Mouse (Mus musculus): ENCODE measurements at regions not wholly inside any gene's neighbourhood (a gene's known extent, or its start where the extent isn't known, plus 50 kb on each side); places are given as distances from the start of the nearest gene placed in this dataset.
A peak's percentile ranks its signal among the peaks of the same experiment; 100 is the strongest.

DNA sequence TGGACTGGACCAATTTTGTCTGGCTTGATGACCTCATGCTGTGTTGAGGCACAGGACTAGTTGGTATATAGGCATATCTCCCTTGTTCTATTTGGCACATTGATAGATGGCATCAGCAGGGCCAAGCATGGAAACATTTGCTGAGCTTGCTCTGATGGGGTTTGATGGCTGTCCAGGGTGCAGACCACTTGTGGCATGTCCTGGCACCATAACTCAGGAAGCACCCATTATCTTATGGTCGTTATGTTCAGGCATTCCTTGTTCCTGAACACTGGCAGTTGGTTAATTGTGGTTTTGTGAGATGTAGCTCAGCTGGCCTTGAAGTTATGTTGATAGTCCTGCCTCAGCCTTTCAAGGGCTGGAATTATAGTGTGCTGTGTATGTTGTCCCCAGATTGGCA, 1193.4 kb upstream of the A1bg start:
- DNase-seq (ENCODE audit: low spot score in 2 of 2) = no peak

DNA sequence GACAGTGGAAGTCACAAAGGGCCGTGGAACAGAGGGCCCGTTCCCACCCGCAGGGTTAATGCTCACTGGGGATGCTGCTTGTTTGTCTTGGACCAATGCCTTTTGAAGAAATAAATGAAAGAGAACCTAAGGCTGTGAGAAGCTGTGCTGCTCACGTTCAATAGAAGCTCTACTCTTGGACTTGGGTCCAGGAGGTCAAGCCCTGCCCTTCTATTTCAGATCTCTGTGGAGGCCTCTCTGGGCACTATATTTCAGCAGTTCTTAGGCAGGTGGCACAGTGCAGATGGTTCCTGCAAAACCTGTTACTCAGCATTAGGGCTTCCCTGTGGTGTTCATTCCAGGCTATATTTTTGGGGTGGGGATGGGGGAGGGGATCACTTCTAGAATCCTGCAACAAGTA, 1192.0 kb upstream of the A1bg start:
- DNase-seq (ENCODE audit: low spot score in 2 of 2) = no peak

GRCm38 (mm10) chr15:62112151-62112550, 1189.3 kb upstream of the A1bg start:
- no peak for DNase-seq (ENCODE audit: low spot score in 2 of 2)

- no peak for DNase-seq (ENCODE audit: low spot score in 2 of 2)
These were observed 1185.2 kb upstream of the A1bg start for GRCm38 (mm10) chr15:62107976-62108375.

DNA sequence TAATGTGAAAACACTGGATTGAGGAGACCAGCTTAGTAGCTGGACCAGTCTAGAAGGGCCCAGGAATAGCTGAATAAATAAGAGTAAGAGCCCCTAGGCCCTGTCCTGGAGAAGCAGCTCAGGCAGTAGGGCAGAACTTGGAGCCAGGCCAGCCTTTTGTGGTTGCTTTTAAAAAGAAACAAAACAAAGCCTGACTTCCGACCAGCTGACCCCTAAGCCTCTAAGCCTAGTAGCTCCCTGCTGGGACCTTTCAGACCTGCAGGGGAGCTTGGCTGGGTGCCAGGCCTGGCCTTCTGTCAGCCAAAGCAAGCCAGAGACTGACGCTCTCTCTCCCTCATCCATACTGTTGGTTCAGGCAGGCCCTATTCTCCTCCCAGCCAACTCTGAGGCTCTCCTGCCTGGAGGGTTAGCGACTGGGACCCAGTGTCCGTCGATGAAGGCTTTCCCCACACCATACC, 1183.7 kb upstream of the A1bg start:
- peak; percentile 79 to 82 for DNase-seq (ENCODE audit: low spot score in 2 of 2)

DNA sequence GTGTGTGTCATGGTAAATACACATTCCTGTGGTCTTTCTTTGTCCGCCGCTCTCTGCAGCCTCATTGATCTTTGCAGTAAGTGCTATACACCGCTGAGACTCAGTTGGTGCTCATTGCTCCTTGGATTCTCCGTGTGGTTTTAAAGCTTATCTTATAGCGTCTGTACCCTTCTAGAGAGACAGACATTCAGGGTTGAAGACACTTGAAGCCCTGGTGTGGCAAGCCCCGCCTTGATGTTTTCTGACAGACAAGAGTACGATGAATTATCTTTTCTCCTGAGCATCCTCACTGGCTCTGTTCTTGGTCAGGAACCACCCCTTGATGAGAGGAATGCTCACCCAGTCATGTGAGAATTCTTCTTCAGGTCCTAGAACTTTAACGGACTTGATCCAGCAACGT, 1182.7 kb upstream of the A1bg start:
- no peak for DNase-seq (ENCODE audit: low spot score in 2 of 2)

DNA sequence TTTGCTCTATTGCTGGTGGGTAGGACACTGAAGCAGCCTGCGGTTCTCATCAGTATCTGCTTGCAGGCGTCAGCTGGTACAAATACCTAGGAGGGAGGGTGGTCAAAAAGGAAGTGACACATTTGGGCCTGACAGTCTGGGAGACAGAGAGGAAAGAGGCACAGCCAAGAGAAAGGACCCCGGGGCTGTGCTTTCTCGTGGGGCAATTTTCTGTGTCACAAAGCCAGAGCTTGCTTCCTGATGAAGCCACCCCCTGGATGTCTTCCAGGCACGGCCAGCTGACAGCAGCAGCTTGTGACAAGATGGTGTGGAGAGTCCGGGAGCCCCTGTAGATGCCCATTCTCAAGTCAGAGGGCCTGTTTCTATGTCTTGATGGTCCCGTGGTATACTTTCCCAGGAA, 1181.8 kb upstream of the A1bg start:
- peak in 1 of 2 experiments; percentile 39 for DNase-seq (ENCODE audit: low spot score in 2 of 2)

DNA sequence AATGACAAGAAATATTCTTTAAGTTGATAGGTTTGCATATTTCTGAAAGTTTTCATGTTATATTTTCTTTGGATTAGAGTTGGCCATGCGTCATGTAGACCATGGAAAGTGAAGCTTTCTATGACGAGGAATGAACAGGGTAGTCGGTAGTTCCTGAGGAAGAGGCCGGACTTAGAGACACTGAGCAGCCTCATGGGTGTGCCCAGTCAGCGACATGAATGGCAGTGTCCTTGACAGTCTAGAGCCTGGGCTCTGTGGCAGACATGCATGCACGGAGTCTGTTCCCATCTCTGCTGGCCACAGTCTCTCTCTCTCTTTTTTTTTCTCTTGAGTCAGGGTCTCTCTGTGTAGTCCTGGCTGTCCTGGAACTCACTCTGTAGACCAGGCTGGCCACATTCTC, 1176.9 kb upstream of the A1bg start:
- no peak for DNase-seq (ENCODE audit: low spot score in 2 of 2)

DNA sequence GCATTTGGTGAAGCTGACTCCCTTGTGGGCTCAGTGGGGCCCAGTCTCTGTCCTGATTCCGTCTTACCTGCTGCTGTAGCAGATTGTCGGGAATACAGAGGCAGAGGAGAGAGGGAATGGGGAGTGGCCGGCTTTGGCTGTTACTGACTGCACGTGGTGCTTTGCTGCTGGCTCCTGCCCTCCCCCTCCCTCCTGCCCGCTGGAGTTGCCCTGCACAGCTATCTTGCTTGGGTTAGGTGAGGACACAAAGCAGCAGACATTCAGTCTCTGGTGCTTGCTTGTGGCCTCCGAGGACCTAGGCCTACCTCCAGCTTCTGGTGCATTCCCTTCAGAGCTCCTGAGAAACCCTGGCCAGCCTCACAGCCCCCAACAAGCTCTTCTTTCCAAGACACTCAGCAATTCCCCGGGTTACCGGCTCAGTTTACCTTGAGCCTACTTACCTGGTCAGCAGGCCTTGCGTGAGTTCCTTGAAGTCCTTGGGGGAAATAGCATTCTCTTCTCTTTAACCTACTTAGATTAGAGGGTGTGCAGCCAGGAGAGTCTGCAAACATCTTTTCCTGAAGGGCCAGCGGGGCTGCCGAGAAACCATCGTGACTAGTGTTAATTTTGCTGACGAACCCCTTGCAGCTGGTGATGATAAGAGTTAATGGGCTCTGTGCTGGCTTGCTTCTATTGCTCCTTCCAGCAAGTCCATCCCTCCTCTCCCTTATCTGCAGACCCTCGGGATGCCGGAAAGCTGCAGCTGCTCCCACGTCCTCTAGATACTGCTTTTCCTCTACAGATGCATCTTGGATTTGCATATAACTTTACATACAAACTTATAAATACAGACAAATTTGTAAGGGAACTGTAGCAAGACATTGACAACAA, 1176.2 kb upstream of the A1bg start:
- DNase-seq (ENCODE audit: low spot score in 2 of 2) = no peak

GRCm38 (mm10) chr15:62096778-62097177, 1174.0 kb upstream of the A1bg start:
- DNase-seq (ENCODE audit: low spot score in 2 of 2) = no peak

DNA sequence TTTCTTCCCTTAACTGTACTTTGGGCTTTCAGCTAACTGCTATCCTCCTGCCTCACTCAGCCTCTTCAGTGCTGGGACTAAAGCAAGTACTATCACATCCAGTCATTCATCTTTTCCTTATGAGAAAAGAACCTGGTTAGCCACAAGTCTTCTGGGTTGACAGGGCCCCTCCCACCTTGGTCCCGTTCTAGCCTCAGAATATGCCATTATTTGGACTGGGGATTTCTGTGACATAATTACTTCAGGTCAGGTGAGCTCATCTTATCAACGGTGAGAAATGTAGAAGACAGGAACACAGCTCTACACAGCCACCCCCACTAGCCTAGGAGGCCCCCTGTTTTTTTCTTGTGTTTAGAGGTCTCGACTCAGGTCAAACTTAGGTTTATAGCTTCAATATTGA, 1172.4 kb upstream of the A1bg start:
- no peak for DNase-seq (ENCODE audit: low spot score in 2 of 2)

- DNase-seq (ENCODE audit: low spot score in 2 of 2) = no peak
These were observed 1170.9 kb upstream of the A1bg start for GRCm38 (mm10) chr15:62093672-62094071.

DNA sequence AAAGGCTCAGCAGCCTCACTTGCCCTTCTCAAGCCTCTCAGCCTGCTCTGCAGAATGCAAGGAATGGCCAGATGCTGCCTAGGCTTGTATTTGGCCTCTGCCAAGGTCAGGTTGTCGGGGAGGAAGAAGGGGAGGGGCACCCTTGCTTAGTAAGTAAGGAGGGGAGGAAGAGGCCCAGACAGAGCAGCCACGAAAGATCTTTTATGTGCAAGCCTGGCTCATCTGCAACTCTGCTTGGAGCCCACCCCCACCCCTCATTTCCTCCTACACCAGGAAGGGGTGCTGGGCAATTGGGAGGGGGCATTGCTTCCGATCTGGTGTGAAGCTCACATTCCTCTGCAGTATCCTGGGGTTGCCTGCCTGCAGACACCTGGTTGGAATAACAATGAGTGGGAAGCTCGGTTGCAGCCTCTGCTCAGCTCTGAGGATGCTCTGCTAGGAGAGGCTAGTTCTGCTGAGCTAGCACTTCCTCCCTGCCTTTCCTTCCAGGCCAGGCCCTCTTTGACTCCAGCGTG, 1169.9 kb upstream of the A1bg start:
- DNase-seq (ENCODE audit: low spot score in 2 of 2) = peak in 1 of 2 experiments; percentile 32

- DNase-seq (ENCODE audit: low spot score in 2 of 2) = no peak
These were observed 1169.2 kb upstream of the A1bg start for GRCm38 (mm10) chr15:62091746-62092659.

GRCm38 (mm10) chr15:62091144-62091543, 1168.3 kb upstream of the A1bg start:
- DNase-seq (ENCODE audit: low spot score in 2 of 2) = no peak

DNA sequence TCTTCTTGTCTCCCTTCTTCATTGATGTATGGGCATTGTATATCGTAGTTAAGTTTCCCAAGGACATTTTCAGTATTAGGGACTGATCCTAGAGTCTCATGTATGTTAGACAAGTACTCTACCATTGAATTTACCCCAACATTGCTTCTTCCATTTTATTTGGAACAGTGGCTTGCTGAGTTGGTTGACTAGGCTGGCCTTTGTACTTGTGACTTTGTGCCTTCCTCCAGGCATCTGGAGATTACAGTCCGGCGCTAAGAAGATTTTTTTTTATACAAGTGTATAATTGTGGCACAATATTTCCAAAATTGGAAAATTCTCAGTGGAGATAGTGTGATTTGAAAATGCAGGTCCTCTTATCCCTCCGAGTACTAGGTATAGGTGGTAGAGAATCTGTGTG, 1165.5 kb upstream of the A1bg start:
- no peak for DNase-seq (ENCODE audit: low spot score in 2 of 2)

- DNase-seq (ENCODE audit: low spot score in 2 of 2) = no peak
These were observed 1164.9 kb upstream of the A1bg start for GRCm38 (mm10) chr15:62087755-62088154.

DNA sequence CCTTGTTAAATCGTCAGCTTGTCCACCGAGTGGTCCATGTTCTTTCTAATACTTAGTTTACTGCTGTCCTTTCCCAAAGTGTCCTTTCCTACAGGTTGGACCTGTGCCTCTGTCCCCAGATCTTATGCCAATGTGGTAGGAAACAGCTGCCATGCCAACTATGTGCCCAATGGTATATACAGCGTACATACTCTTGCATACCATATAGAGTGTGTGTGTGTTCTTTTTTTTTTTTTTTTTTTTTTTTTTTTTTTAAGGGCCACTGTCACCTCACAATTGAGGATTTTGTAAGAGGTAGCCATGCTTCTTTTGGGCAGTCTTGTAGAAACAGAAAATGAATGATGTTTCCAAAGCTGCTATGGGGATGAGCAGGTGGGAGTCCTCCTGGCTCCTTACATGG, 1163.2 kb upstream of the A1bg start:
- no peak for DNase-seq (ENCODE audit: low spot score in 2 of 2)

DNA sequence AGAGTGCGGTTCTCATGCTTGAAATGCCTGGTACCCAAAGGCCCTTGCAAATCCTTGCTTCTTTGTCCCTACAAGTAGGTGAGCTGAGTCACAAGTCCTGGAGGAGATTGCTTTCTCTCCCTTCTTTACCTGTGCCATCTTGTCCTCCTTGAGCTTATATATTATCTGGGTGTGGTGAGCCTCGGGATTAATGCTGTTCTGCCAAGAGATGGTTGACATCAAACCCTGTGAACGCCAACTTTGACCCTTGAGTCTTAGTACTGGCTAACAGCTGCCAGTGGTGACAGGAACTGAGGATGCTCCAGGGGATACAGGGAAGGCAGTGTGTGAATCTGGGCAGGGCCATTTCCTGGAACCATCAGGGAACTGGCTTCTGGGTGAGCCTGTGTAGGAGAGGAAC, 1160.5 kb upstream of the A1bg start:
- DNase-seq (ENCODE audit: low spot score in 2 of 2) = no peak

DNA sequence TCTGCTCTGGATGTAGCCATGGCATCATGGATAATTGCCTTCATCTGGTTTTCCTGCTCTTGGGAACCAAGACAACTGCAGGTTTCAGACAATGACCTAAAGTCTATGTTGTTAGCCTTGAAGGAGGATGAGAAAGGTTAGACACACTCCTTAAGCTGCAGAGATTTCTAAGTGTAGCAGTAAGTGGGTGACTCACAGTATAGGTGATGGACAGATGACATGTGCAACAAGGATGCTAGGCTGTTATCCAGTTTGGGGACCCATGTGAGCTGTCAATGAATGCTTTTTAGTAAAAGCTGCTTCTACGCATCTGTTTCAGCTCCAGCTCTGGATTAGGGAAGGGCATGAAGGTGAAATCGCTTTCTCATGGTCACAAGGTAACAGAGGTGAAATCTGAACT, 1159.7 kb upstream of the A1bg start:
- no peak for DNase-seq (ENCODE audit: low spot score in 2 of 2)

DNA sequence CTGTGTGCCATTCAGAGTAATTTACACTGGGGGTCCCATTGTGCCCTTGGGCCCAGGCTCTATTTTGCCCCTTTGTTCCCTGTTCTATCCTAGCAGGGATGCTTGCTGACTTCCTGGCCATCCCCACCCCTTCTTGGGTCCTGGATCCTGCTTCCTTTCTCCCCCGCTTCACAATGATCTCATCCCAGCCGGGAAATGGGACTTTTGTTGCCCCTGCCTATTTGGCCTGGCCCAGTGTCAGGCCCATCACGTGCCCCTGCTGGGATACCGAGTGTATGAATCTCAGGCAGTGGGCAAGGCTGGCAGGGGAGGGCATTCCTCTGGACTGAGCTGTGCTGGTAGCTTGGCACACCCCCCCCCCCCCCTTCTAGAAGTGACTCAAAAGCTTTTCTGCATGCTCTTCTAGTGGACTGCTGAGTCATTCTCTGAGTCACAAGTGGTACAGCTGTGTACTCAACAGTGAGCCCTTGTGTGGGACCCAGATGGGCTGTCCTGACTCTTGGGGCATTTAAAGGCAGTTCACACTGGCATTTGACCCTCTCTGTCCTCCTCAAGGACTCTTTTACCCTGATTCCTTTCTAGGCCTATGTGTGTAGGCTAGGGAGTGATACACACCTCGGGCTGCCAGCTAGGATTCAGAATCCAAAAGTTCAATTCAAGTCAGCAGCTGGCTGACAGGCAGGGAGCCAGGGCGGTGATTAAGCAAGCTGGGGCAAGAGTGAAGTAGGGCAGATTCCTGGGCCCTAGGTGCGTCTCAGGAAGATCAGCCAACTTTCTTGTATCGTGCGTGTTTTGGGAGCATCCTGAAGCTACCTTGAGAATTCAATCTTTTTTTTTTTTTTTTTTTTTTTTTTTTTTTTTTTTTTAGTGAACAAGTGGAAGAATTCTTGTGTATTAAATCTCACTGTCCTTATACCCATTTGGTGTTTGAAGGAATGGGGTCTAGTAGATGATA, 1156.6 kb upstream of the A1bg start:
- DNase-seq (ENCODE audit: low spot score in 2 of 2) = peak; percentile 63 to 72
